Mouse (Mus musculus): ENCODE data around the gene C8b. TPM values are rescaled to one million over a fixed set of nuclear protein-coding genes. Genes with fewer than 3 reads are reported as not detected.

The C8b gene
- polyA plus RNA-seq, 1 experiment from 2014 or later, result not detected

DNA sequence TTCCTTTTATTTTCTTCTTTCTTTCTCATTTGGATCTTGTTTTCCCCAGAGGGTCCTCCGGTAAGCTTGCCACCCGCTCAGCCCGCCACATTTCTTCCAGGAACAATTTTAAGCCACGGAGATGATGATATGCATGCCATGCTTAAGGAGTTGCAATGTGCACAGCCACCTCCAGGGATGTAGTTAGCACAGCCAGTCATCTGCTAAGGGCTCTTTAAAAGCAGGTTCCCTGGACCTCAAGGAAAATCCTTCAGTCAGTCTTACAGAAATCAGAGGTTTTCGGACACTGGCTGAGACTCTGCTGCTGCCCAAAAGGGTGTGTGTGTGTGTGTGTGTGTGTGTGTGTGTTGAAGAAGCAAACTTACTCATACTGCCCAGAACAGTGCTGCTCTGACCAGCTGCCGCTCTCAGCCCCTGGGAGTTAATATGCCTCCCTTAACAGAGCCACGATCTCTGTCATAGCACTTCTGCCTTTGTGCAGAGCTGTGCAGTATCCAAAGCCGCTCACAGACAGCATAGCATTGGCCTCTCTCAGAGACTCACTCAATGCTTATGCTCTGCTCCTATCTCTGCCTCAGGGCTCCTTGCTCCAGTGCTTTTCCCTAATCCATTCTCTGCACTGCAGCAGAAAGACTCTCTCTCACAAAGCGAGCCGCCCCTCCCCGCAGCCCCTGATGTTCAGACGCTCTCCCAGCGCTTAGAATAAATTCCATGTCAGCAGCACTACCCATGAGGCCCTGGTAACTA, 5.1 kb upstream of the C8b start:
- Histone ChIP-seq H3K9ac (ENCODE audit: low read depth, low read length) (no peak overlapping the region), H3K9me3 (ENCODE audit: control insufficient read depth, low read length) (no peaks in the 10 kb centered on the region), H3K4me2 (ENCODE audit: low read length) (peak overlapping the region; percentile 22; the same call in 1 of the 2 replicates), H3K4me1 (ENCODE audit: control insufficient read depth, insufficient read depth, low read depth, low read length) (peaks cover 7% of the 10 kb centered on the region; the same call in 1 of the 2 replicates), H3K4me3 (ENCODE audit: low read length) (no peak overlapping the region), H3K36me3 (ENCODE audit: control insufficient read depth, insufficient read depth, low read length) (no peaks in the 10 kb centered on the region), H3K27me3 (replicated peaks; ENCODE audit: control insufficient read depth, insufficient read depth, low read length) (no peaks in the 10 kb centered on the region), H3K27ac (ENCODE audit: low read depth, low read length) (peak overlapping the region; percentile 32; the same call in 1 of the 2 replicates)
- peak; percentile 93 for ATAC-seq
- WGBS, result 43% methylated on average over 13 of the region's 13 CpGs

DNA sequence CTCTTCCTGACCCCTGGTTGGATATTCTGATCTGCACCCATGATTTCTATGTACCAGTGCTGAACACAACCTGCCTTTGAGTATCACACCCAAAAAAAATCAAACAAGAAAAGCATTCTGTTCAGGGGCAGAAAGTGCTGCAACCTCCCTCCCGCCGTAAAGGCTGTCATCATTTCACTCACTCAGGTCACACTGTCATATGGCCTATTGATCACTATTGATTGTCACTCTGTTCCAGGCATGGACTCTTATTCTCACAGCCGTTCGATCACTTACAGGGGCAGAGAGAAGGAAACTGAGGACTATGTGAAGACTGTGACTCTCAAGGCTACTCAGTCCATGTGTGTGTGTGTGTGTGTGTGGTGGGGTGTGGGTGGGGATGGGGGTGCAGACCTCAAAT, 2.1 kb downstream of the C8b start:
- no peak overlapping the region for H3K4me3 ChIP-seq (ENCODE audit: low read length)
- no peaks in the 10 kb centered on the region for H3K9me3 ChIP-seq (ENCODE audit: control insufficient read depth, low read length)
- no peak overlapping the region for H3K4me2 ChIP-seq (ENCODE audit: low read length)
- 87% methylated on average over 4 of the region's 4 CpGs for WGBS
- no peak overlapping the region for H3K27ac ChIP-seq (ENCODE audit: low read depth, low read length)
- no peak overlapping the region for H3K9ac ChIP-seq (ENCODE audit: low read depth, low read length)
- H3K27me3 ChIP-seq (replicated peaks; ENCODE audit: control insufficient read depth, insufficient read depth, low read length), result no peaks in the 10 kb centered on the region
- ATAC-seq, result no peak
- no peaks in the 10 kb centered on the region for H3K36me3 ChIP-seq (ENCODE audit: control insufficient read depth, insufficient read depth, low read length)
- H3K4me1 ChIP-seq (ENCODE audit: control insufficient read depth, insufficient read depth, low read depth, low read length), result no peaks in the 10 kb centered on the region

DNA sequence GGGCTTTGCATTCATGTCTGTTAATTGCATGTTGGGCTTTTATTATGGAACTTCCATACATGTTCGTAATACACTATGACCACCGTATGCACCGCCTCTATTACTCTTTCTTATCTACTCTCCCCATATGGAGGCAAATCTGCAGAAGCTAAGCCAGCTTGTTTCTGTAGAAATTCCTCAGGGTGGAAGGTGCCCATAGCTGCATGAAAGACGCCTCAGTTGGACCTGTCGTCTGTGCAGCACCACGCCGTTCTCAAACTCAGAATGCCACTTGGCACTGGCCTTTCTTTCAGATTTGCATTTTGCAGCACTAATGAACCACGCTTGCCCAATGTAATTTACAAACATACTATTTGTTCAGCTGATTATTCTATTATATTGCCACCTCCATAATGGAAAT, 3.5 kb downstream of the C8b start:
- ATAC-seq, result no peak
- H3K4me3 ChIP-seq (ENCODE audit: low read length), result no peak overlapping the region
- no peaks in the 10 kb centered on the region for H3K36me3 ChIP-seq (ENCODE audit: control insufficient read depth, insufficient read depth, low read length)
- no peak overlapping the region for H3K9ac ChIP-seq (ENCODE audit: low read depth, low read length)
- no peak overlapping the region for H3K4me2 ChIP-seq (ENCODE audit: low read length)
- no peak overlapping the region for H3K27ac ChIP-seq (ENCODE audit: low read depth, low read length)
- no peaks in the 10 kb centered on the region for H3K27me3 ChIP-seq (replicated peaks; ENCODE audit: control insufficient read depth, insufficient read depth, low read length)
- 60% methylated on average over 8 of the region's 8 CpGs for WGBS
- H3K9me3 ChIP-seq (ENCODE audit: control insufficient read depth, low read length), result no peaks in the 10 kb centered on the region
- no peaks in the 10 kb centered on the region for H3K4me1 ChIP-seq (ENCODE audit: control insufficient read depth, insufficient read depth, low read depth, low read length)

DNA sequence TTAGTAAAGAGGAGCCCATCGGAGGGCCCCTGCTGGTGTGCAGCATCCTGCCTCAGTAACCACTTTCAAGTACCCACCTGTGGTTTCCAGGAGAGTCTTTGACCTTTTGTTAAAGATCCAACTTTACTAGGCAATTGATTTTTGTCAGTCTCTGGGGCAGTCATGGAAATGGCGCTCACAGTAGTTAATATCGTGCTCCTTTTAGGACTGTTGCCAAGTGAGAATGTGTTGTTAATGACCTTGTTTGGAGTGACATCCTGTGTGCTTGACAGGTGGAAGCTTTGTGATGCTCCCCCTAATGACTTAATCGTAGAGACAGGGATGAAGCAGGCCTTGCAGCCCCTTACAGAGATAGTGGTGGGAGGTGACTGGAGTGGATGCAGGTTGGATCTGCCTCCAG, 4.2 kb downstream of the C8b start:
- Histone ChIP-seq H3K4me2 (ENCODE audit: low read length) (no peak overlapping the region), H3K9ac (ENCODE audit: low read depth, low read length) (no peak overlapping the region), H3K9me3 (ENCODE audit: control insufficient read depth, low read length) (no peaks in the 10 kb centered on the region), H3K27me3 (replicated peaks; ENCODE audit: control insufficient read depth, insufficient read depth, low read length) (no peaks in the 10 kb centered on the region), H3K27ac (ENCODE audit: low read depth, low read length) (no peak overlapping the region), H3K4me1 (ENCODE audit: control insufficient read depth, insufficient read depth, low read depth, low read length) (no peaks in the 10 kb centered on the region), H3K36me3 (ENCODE audit: control insufficient read depth, insufficient read depth, low read length) (no peaks in the 10 kb centered on the region), H3K4me3 (ENCODE audit: low read length) (no peak overlapping the region)
- ATAC-seq, result no peak
- 38% methylated on average over 4 of the region's 4 CpGs for WGBS

DNA sequence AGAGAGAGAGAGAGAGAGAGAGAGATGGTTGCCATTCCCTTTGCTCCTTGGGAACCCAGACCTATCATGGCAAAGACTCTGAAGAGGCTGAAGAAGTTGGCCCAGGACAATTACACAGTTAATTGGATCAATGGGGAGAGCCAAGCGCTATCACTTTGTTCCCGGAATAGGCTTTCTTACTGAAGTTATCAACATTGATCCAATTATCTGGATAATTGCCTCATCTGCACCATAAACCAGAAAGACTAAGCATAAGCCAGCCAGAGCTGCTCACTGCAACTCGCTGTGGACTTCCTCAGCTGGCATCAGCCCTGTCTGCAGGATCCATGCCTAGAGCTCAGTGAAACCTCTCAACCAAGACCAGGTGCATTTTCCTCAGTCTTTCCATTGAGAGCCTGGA, 9.5 kb downstream of the C8b start:
- Histone ChIP-seq H3K27me3 (replicated peaks; ENCODE audit: control insufficient read depth, insufficient read depth, low read length) (no peaks in the 10 kb centered on the region), H3K4me2 (ENCODE audit: low read length) (no peak overlapping the region), H3K4me1 (ENCODE audit: control insufficient read depth, insufficient read depth, low read depth, low read length) (no peaks in the 10 kb centered on the region), H3K27ac (ENCODE audit: low read depth, low read length) (no peak overlapping the region), H3K9ac (ENCODE audit: low read depth, low read length) (no peak overlapping the region), H3K9me3 (ENCODE audit: control insufficient read depth, low read length) (no peaks in the 10 kb centered on the region), H3K4me3 (ENCODE audit: low read length) (no peak overlapping the region), H3K36me3 (ENCODE audit: control insufficient read depth, insufficient read depth, low read length) (no peaks in the 10 kb centered on the region)
- WGBS, result 48% methylated on average over 3 of the region's 3 CpGs
- no peak for ATAC-seq

DNA sequence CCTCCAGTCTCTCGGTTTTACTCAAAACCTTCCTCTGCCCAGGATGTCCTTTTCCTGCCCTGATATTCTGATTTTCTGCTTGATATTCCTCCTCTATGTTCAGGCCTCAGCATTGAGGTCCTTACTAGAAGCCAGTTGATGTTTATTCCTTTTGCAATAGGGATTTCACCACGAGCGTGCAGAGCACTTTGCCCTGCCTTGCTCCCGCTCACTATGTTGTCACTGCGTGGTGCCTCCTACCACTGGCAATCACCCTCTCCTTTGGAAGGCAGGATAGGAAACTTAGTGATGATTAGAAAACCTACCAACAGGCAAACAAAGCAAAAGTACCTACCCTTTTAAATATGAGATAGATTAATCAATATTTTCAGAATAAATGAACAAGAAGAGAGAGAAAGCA, 13.3 kb downstream of the C8b start:
- Histone ChIP-seq H3K4me1 (ENCODE audit: control insufficient read depth, insufficient read depth, low read depth, low read length) (no peaks in the 10 kb centered on the region), H3K4me2 (ENCODE audit: low read length) (no peak overlapping the region), H3K36me3 (ENCODE audit: control insufficient read depth, insufficient read depth, low read length) (no peaks in the 10 kb centered on the region), H3K9ac (ENCODE audit: low read depth, low read length) (no peak overlapping the region), H3K9me3 (ENCODE audit: control insufficient read depth, low read length) (no peaks in the 10 kb centered on the region), H3K27me3 (replicated peaks; ENCODE audit: control insufficient read depth, insufficient read depth, low read length) (no peaks in the 10 kb centered on the region), H3K4me3 (ENCODE audit: low read length) (no peak overlapping the region), H3K27ac (ENCODE audit: low read depth, low read length) (no peak overlapping the region)
- no peak for ATAC-seq
- 84% methylated on average over 5 of the region's 5 CpGs for WGBS

DNA sequence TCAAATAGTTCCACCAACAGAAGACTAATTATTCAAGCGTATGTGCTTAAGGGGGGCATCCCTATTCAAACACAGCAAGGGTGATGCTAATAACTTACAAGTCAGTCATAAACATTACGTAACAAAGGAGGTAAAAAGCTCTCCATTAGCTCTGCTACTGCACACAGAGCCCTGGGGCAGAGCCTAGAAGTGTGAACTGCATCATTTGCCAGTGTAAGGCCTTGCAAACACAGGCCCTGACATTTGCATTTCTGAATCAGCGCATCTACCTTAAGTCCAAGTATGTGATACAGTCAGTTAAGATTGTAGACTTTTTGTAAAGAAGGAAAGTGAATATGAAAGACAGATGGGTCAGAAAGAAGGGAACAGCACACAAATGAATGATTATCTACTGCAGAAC, 15.3 kb downstream of the C8b start:
- no peak overlapping the region for H3K4me2 ChIP-seq (ENCODE audit: low read length)
- H3K4me3 ChIP-seq (ENCODE audit: low read length), result no peak overlapping the region
- 85% methylated on average over 3 of the region's 3 CpGs for WGBS
- H3K36me3 ChIP-seq (ENCODE audit: control insufficient read depth, insufficient read depth, low read length), result no peaks in the 10 kb centered on the region
- no peak for ATAC-seq
- H3K27ac ChIP-seq (ENCODE audit: low read depth, low read length), result no peak overlapping the region
- no peaks in the 10 kb centered on the region for H3K27me3 ChIP-seq (replicated peaks; ENCODE audit: control insufficient read depth, insufficient read depth, low read length)
- H3K9me3 ChIP-seq (ENCODE audit: control insufficient read depth, low read length), result no peaks in the 10 kb centered on the region
- H3K9ac ChIP-seq (ENCODE audit: low read depth, low read length), result no peak overlapping the region
- no peaks in the 10 kb centered on the region for H3K4me1 ChIP-seq (ENCODE audit: control insufficient read depth, insufficient read depth, low read depth, low read length)

DNA sequence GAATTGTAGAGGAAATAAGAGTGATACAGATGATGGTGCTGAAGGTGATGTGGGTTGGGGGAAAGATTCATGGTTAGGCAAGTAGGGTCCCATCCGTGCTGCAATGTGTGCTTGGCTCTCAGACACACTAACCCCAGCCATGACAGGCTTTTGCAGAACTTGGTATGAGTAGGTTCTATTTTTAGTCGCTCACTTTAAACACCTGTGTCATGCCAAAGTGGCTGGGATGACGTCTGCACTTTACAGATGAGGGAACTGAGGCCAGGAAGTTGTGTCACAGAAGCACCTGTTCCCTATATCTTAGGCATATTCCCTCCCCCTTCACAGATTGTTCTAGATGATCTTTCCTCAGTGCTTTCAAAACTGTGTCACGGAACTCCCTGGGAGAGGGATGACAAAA, 16.2 kb downstream of the C8b start:
- H3K4me3 ChIP-seq (ENCODE audit: low read length), result no peak overlapping the region
- WGBS, result 87% methylated on average over 4 of the region's 4 CpGs
- no peaks in the 10 kb centered on the region for H3K4me1 ChIP-seq (ENCODE audit: control insufficient read depth, insufficient read depth, low read depth, low read length)
- no peaks in the 10 kb centered on the region for H3K9me3 ChIP-seq (ENCODE audit: control insufficient read depth, low read length)
- no peaks in the 10 kb centered on the region for H3K27me3 ChIP-seq (replicated peaks; ENCODE audit: control insufficient read depth, insufficient read depth, low read length)
- H3K4me2 ChIP-seq (ENCODE audit: low read length), result no peak overlapping the region
- no peaks in the 10 kb centered on the region for H3K36me3 ChIP-seq (ENCODE audit: control insufficient read depth, insufficient read depth, low read length)
- no peak overlapping the region for H3K9ac ChIP-seq (ENCODE audit: low read depth, low read length)
- ATAC-seq, result no peak
- no peak overlapping the region for H3K27ac ChIP-seq (ENCODE audit: low read depth, low read length)

DNA sequence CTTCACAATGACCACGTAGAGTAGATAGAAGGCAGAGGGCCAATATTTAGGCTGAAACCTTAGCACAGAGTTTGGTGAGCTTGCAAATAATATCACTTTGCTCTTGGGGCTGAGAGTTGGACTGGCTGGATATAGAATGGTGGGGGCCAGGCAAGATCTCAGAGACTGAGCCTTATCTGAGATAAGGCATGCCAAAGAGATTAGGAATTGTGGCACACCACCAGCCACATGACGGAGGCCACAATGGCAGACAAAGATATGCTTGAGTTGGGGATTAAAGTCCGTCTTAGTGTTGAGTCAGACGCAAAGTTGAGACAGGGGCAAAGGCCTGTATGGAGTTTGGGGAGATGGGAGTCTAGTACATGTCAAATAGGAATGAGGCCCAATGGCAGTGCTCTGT, 26.0 kb downstream of the C8b start:
- H3K27me3 ChIP-seq (replicated peaks; ENCODE audit: control insufficient read depth, insufficient read depth, low read length), result no peaks in the 10 kb centered on the region
- ATAC-seq, result no peak
- 95% methylated on average over 4 of the region's 4 CpGs for WGBS
- no peaks in the 10 kb centered on the region for H3K4me1 ChIP-seq (ENCODE audit: control insufficient read depth, insufficient read depth, low read depth, low read length)
- no peaks in the 10 kb centered on the region for H3K36me3 ChIP-seq (ENCODE audit: control insufficient read depth, insufficient read depth, low read length)
- H3K4me3 ChIP-seq (ENCODE audit: low read length), result no peak overlapping the region
- no peak overlapping the region for H3K4me2 ChIP-seq (ENCODE audit: low read length)
- H3K9ac ChIP-seq (ENCODE audit: low read depth, low read length), result no peak overlapping the region
- no peak overlapping the region for H3K27ac ChIP-seq (ENCODE audit: low read depth, low read length)
- no peaks in the 10 kb centered on the region for H3K9me3 ChIP-seq (ENCODE audit: control insufficient read depth, low read length)
